Mouse (Mus musculus): ENCODE results near the gene Eml6. TPM values are rescaled to one million over a fixed set of nuclear protein-coding genes. Genes with fewer than 3 reads are reported as not detected.
"Not testable (repeated sequence)": the region's sequence is repeated elsewhere in the genome, so short reads cannot be mapped to it uniquely, and the experiment has no call there.

Eml6 gene
- polyA plus RNA-seq, 1 experiment from 2014 or later = 0.59 TPM

GRCm38 (mm10) chr11:29826001-29826400 lies 199.8 kb downstream of the Eml6 start:
- Histone ChIP-seq H3K4me3 (no peak overlapping the region), H3K9me3 (no peaks in the 10 kb centered on the region), H3K4me1 (peaks cover 24% of the 10 kb centered on the region), H3K36me3 (no peaks in the 10 kb centered on the region), H3K27ac (peak overlapping the region; percentile 60; the same call in 1 of the 2 replicates), H3K27me3 (ENCODE audit: insufficient read depth, poor library complexity, severe bottlenecking) (peaks cover 35% of the 10 kb centered on the region)
- DNase-seq (ENCODE audit: low spot score) = no peak
- 90% methylated on average over 1 of the region's 1 CpGs for WGBS

- H3K27me3 ChIP-seq (ENCODE audit: insufficient read depth, poor library complexity, severe bottlenecking) = peaks cover 35% of the 10 kb centered on the region
- H3K9me3 ChIP-seq; H3K36me3 ChIP-seq; DNase-seq (ENCODE audit: low spot score): not testable (repeated sequence)
- H3K4me1 ChIP-seq = peaks cover 24% of the 10 kb centered on the region
- H3K27ac ChIP-seq = peak within 1 kb of the TSS; percentile 60
- peak within 1 kb of the TSS; percentile 51 for H3K4me3 ChIP-seq
- WGBS = 31% methylated on average over 21 of the region's 21 CpGs
Measured at GRCm38 (mm10) chr11:29825271-29825718, 200.5 kb downstream of the Eml6 start, which contains the start of gene 4931440F15Rik. Gene 4931440F15Rik (minus strand): TSS chr11:29825668.

GRCm38 (mm10) chr11:29824474-29825270 lies 201.2 kb downstream of the Eml6 start:
- DNase-seq (ENCODE audit: low spot score); H3K36me3 ChIP-seq; H3K9me3 ChIP-seq: not testable (repeated sequence)
- Histone ChIP-seq H3K4me1 (peaks cover 24% of the 10 kb centered on the region), H3K27ac (peak overlapping the region; percentile 52), H3K4me3 (peak overlapping the region; percentile 51), H3K27me3 (ENCODE audit: insufficient read depth, poor library complexity, severe bottlenecking) (peaks cover 35% of the 10 kb centered on the region)
- WGBS = 7% methylated on average over 62 of the region's 62 CpGs

- DNase-seq (ENCODE audit: low spot score) = no peak
- peaks cover 35% of the 10 kb centered on the region for H3K27me3 ChIP-seq (ENCODE audit: insufficient read depth, poor library complexity, severe bottlenecking)
- 77% methylated on average over 2 of the region's 2 CpGs for WGBS
- H3K9me3 ChIP-seq = no peaks in the 10 kb centered on the region
- no peak overlapping the region for H3K4me3 ChIP-seq
- H3K27ac ChIP-seq = no peak overlapping the region
- H3K36me3 ChIP-seq = no peaks in the 10 kb centered on the region
- H3K4me1 ChIP-seq = peaks cover 24% of the 10 kb centered on the region
Measured at GRCm38 (mm10) chr11:29823141-29823540, 202.7 kb downstream of the Eml6 start.

GRCm38 (mm10) chr11:29815670-29816069 lies 210.2 kb downstream of the Eml6 start:
- no peak overlapping the region for H3K4me3 ChIP-seq
- peaks cover 14% of the 10 kb centered on the region for H3K4me1 ChIP-seq
- H3K36me3 ChIP-seq = no peaks in the 10 kb centered on the region
- no peaks in the 10 kb centered on the region for H3K9me3 ChIP-seq
- peak overlapping the region; percentile 53; the same call in 1 of the 2 replicates for H3K27ac ChIP-seq
- no peaks in the 10 kb centered on the region for H3K27me3 ChIP-seq (ENCODE audit: insufficient read depth, poor library complexity, severe bottlenecking)
- no peak for DNase-seq (ENCODE audit: low spot score)

GRCm38 (mm10) chr11:29815261-29815660 lies 210.6 kb downstream of the Eml6 start:
- peaks cover 14% of the 10 kb centered on the region for H3K4me1 ChIP-seq
- peak; percentile 91 for DNase-seq (ENCODE audit: low spot score)
- no peaks in the 10 kb centered on the region for H3K9me3 ChIP-seq
- no peak overlapping the region for H3K4me3 ChIP-seq
- 14% methylated on average over 3 of the region's 3 CpGs for WGBS
- H3K27me3 ChIP-seq (ENCODE audit: insufficient read depth, poor library complexity, severe bottlenecking) = no peaks in the 10 kb centered on the region
- peak overlapping the region; percentile 53; the same call in 1 of the 2 replicates for H3K27ac ChIP-seq
- H3K36me3 ChIP-seq = no peaks in the 10 kb centered on the region

- Histone ChIP-seq H3K9me3 (no peaks in the 10 kb centered on the region), H3K4me3 (no peak overlapping the region), H3K4me1 (peaks cover 21% of the 10 kb centered on the region), H3K27me3 (ENCODE audit: insufficient read depth, poor library complexity, severe bottlenecking) (no peaks in the 10 kb centered on the region), H3K36me3 (no peaks in the 10 kb centered on the region), H3K27ac (no peak overlapping the region)
- WGBS = 84% methylated on average over 1 of the region's 1 CpGs
- no peak for DNase-seq (ENCODE audit: low spot score)
Measured at GRCm38 (mm10) chr11:29813267-29813666, 212.6 kb downstream of the Eml6 start.

- Histone ChIP-seq H3K36me3 (no peaks in the 10 kb centered on the region), H3K27me3 (ENCODE audit: insufficient read depth, poor library complexity, severe bottlenecking) (no peaks in the 10 kb centered on the region), H3K4me1 (peaks cover 27% of the 10 kb centered on the region), H3K9me3 (no peaks in the 10 kb centered on the region), H3K27ac (no peak overlapping the region), H3K4me3 (no peak overlapping the region)
- DNase-seq (ENCODE audit: low spot score) = no peak
- WGBS = 63% methylated on average over 3 of the region's 3 CpGs
Measured at GRCm38 (mm10) chr11:29812475-29812874, 213.4 kb downstream of the Eml6 start.

GRCm38 (mm10) chr11:29810324-29810723 lies 215.5 kb downstream of the Eml6 start:
- no peaks in the 10 kb centered on the region for H3K36me3 ChIP-seq
- no peak for DNase-seq (ENCODE audit: low spot score)
- no peaks in the 10 kb centered on the region for H3K27me3 ChIP-seq (ENCODE audit: insufficient read depth, poor library complexity, severe bottlenecking)
- H3K4me3 ChIP-seq = no peak overlapping the region
- H3K4me1 ChIP-seq = peaks cover 25% of the 10 kb centered on the region
- no peak overlapping the region for H3K27ac ChIP-seq
- 75% methylated on average over 3 of the region's 3 CpGs for WGBS
- H3K9me3 ChIP-seq = no peaks in the 10 kb centered on the region

- peak overlapping the region; percentile 79; the same call in 1 of the 2 replicates for H3K27ac ChIP-seq
Measured at GRCm38 (mm10) chr11:29808981-29809589, 216.7 kb downstream of the Eml6 start.

GRCm38 (mm10) chr11:29808173-29808980 lies 217.5 kb downstream of the Eml6 start:
- peak overlapping the region; percentile 79; the same call in 1 of the 2 replicates for H3K27ac ChIP-seq
- no peak for DNase-seq (ENCODE audit: low spot score)
- 40% methylated on average over 9 of the region's 9 CpGs for WGBS

More at GRCm38 (mm10) chr11:29808981-29809589, 216.7 kb downstream of the Eml6 start:
- Histone ChIP-seq H3K4me1 (peaks cover 20% of the 10 kb centered on the region), H3K36me3 (no peaks in the 10 kb centered on the region), H3K4me3 (no peak overlapping the region), H3K9me3 (no peaks in the 10 kb centered on the region), H3K27me3 (ENCODE audit: insufficient read depth, poor library complexity, severe bottlenecking) (no peaks in the 10 kb centered on the region)
- DNase-seq (ENCODE audit: low spot score) = no peak
- 82% methylated on average over 7 of the region's 7 CpGs for WGBS

GRCm38 (mm10) chr11:29807325-29807724 lies 218.5 kb downstream of the Eml6 start:
- 87% methylated on average over 5 of the region's 5 CpGs for WGBS
- no peaks in the 10 kb centered on the region for H3K36me3 ChIP-seq
- no peaks in the 10 kb centered on the region for H3K9me3 ChIP-seq
- no peak for DNase-seq (ENCODE audit: low spot score)
- 0 out of 2 replicates have a peak overlapping the region, but pooled peaks have one; percentile 17 for H3K27ac ChIP-seq
- no peak overlapping the region for H3K4me3 ChIP-seq
- peaks cover 15% of the 10 kb centered on the region for H3K4me1 ChIP-seq
- no peaks in the 10 kb centered on the region for H3K27me3 ChIP-seq (ENCODE audit: insufficient read depth, poor library complexity, severe bottlenecking)

More at GRCm38 (mm10) chr11:29808173-29808980, 217.5 kb downstream of the Eml6 start:
- peaks cover 20% of the 10 kb centered on the region for H3K4me1 ChIP-seq
- H3K4me3 ChIP-seq = no peak overlapping the region
- H3K9me3 ChIP-seq = no peaks in the 10 kb centered on the region
- no peaks in the 10 kb centered on the region for H3K27me3 ChIP-seq (ENCODE audit: insufficient read depth, poor library complexity, severe bottlenecking)
- no peaks in the 10 kb centered on the region for H3K36me3 ChIP-seq
